Mouse (Mus musculus) adrenal gland, postnatal 10 days (tissue): ENCODE measurements around the gene Polr1b. TPM values are rescaled to one million over a fixed set of nuclear protein-coding genes. Genes with fewer than 3 reads are reported as not detected.
A peak's percentile ranks its signal among the peaks of the same experiment; 100 is the strongest.

Experiments used
- DNase-seq: peaks from one replicate; pipeline ENCODE4 v3.0.0; 2021; ENCODE audit warnings: mixed read lengths
- long read RNA-seq, 2 experiments: library from polyadenylated mRNA; stranded (forward); transcript quantifications; one replicate each; pipeline ENCODE4 v2.0.0; 2021
- total RNA-seq, 2 experiments: library from RNA; stranded (reverse); gene quantifications; 2 replicates each; pipeline ENCODE4 v1.2.3; 2021

The Polr1b gene
- 10 to 100 TPM; 16.6 to 19.8 TPM for total RNA-seq
- long read RNA-seq, experiment 1, partial matches to known transcripts: 4 of 10 reads
- long read RNA-seq, experiment 1, other reads (novel, unspliced or antisense): 3 of 10 reads
- long read RNA-seq, experiment 2, partial matches to known transcripts: 3 of 10 reads
- long read RNA-seq, experiment 2, other reads (novel, unspliced or antisense): 3 of 10 reads

GRCm38 (mm10) chr2:129100784-129101310, at the start of gene Polr1b:
Gene Polr1b (plus strand): TSS chr2:129100995.
- DNase-seq: peak; percentile 94

- no peak for DNase-seq
These were observed 48.3 kb upstream of the Polr1b start for GRCm38 (mm10) chr2:129052451-129052983.

GRCm38 (mm10) chr2:129055741-129056140, 45.1 kb upstream of the Polr1b start:
- peak; percentile 39 for DNase-seq

- peak; percentile 20 for DNase-seq
These were observed 44.2 kb upstream of the Polr1b start for GRCm38 (mm10) chr2:129056597-129056996.

GRCm38 (mm10) chr2:129057256-129057655, 43.5 kb upstream of the Polr1b start:
- DNase-seq: no peak

- no peak for DNase-seq
These were observed 42.9 kb upstream of the Polr1b start for GRCm38 (mm10) chr2:129057920-129058361.

- DNase-seq: no peak
These were observed 39.2 kb upstream of the Polr1b start for GRCm38 (mm10) chr2:129061456-129062059.

GRCm38 (mm10) chr2:129065437-129066282, 35.1 kb upstream of the Polr1b start, which contains the start of gene Ttl:
Gene Ttl (plus strand): TSS chr2:129065942.
- DNase-seq: peak; percentile 92

GRCm38 (mm10) chr2:129066326-129066725, 34.5 kb upstream of the Polr1b start:
- DNase-seq: peak; percentile 75

- DNase-seq: no peak
These were observed 30.5 kb upstream of the Polr1b start for GRCm38 (mm10) chr2:129070296-129070695.

GRCm38 (mm10) chr2:129078313-129078712, 22.5 kb upstream of the Polr1b start:
- DNase-seq: no peak

- no peak for DNase-seq
These were observed 21.6 kb upstream of the Polr1b start for GRCm38 (mm10) chr2:129079194-129079593.

GRCm38 (mm10) chr2:129081097-129081496, 19.7 kb upstream of the Polr1b start:
- no peak for DNase-seq

GRCm38 (mm10) chr2:129083514-129083913, 17.3 kb upstream of the Polr1b start:
- DNase-seq: no peak

- peak; percentile 40 for DNase-seq
These were observed 15.8 kb upstream of the Polr1b start for GRCm38 (mm10) chr2:129084959-129085358.

GRCm38 (mm10) chr2:129087520-129087919, 13.3 kb upstream of the Polr1b start:
- DNase-seq: no peak

GRCm38 (mm10) chr2:129090370-129090769, 10.4 kb upstream of the Polr1b start:
- DNase-seq: no peak

GRCm38 (mm10) chr2:129092810-129093209, 8.0 kb upstream of the Polr1b start:
- DNase-seq: no peak

- no peak for DNase-seq
These were observed 6.7 kb upstream of the Polr1b start for GRCm38 (mm10) chr2:129093926-129094724.

GRCm38 (mm10) chr2:129112924-129113323, 12.1 kb downstream of the Polr1b start:
- no peak for DNase-seq

GRCm38 (mm10) chr2:129115706-129116367, 15.0 kb downstream of the Polr1b start:
- DNase-seq: no peak
